Mouse (Mus musculus) hematopoietic stem cell, adult 5-6 weeks (primary cell): ENCODE measurements around the gene Olfr1097. TPM values are rescaled to one million over a fixed set of nuclear protein-coding genes. Genes with fewer than 3 reads are reported as not detected.

ENCODE experiments used
- ATAC-seq, 2 experiments: fragments of 125-278 bp in 1 of 2; replicated peaks in 1 of 2; 2 replicates each; pipeline ENCODE4 v1.8.0; 2016 to 2017; ENCODE audit warnings: inconsistent platforms in 2 of 2, mild to moderate bottlenecking in 2 of 2, moderate number of reproducible peaks in 2 of 2, low read depth in 1 of 2, moderate TSS enrichment in 1 of 2; ENCODE audit not compliant: low FRiP score in 2 of 2, poor library complexity in 2 of 2, severe bottlenecking in 2 of 2, insufficient read depth in 1 of 2, low TSS enrichment in 1 of 2
- total RNA-seq: library from RNA; stranded (forward); fragments of 172-1452, 232-1000 nt; gene quantifications from 2 replicates; pipeline ENCODE4 v1.2.3, GENCODE M21; 2017

Olfr1097 gene
- not detected in 2 replicates for total RNA-seq

DNA sequence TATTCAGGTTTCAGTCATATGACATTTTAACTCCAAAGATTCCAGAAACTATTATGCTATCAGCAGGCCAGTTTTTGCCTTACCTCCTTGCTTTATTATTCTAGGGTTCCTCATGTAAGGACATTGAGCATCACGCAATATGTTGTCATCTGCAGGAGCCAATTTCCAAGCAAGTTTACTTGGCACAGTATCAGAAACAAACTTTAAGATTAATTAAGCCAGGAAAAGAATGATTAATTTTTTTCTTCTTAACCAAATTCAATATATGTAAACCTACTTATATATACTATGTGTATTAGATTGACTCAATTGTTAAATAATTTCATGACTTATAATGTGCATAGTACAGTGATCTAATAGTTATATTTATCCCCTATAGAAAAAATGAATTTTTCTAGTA, at the start of gene Olfr1097:
Olfr1097 (minus strand) TSS at position 101 of the 400 bp plus-strand sequence.
- ATAC-seq = no peak

DNA sequence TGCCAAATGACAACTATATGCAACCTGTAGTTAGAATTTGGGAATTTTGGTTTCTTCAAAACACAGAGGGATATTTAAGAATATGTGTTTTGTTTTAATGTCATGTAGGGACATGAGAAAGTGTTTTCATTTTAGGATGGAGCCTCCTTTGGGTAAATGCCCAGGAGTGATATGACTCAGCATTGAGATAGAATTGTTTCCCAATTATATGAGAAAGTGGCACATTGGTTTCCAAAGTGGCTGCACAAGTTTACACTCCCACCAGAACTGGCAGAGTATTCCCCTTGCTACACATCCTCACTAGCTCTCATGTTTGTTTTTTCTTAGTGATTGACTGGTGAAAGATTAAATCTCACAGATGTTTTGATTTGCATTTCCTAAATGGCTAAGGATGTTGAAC, 34.5 kb upstream of the Olfr1097 start:
- ATAC-seq = no peak

DNA sequence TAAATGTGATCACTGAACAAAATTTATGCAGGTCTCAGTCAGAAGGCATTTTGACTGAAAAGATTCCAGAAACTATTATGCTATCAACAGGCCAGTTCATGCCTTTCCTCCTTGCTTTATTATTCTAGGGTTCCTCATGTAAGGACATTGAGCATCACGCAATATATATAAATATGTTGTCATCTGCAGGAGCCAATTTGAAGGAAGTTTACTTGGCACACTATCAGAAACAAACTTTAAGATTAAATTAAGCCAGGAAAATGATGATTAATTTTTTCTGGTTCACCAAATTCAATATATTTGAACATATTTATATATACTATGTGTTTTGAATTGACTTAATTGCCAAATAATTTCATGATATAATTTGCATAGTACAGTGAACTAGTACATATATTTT, 32.4 kb upstream of the Olfr1097 start, which contains the start of gene Olfr1098:
Olfr1098 (minus strand) TSS at position 101 of the 400 bp plus-strand sequence.
- no peak for ATAC-seq

- ATAC-seq = no peak
Observed at GRCm38 (mm10) chr2:86905647-86906046, 13.6 kb upstream of the Olfr1097 start.

- ATAC-seq = no peak
Observed at GRCm38 (mm10) chr2:86874702-86875101, 17.3 kb downstream of the Olfr1097 start, which contains the start of gene Gm13723. TSS of gene Gm13723 (minus strand) at chr2:86874802.

GRCm38 (mm10) chr2:86851596-86851995, 40.4 kb downstream of the Olfr1097 start, which contains the start of gene Olfr1095:
TSS of gene Olfr1095 (minus strand) at chr2:86851696.
- ATAC-seq = no peak

Other genes with a start within 250 kb of the Olfr1097 start
- not detected in 2 replicates for gene Olfr1085, start 230.2 kb downstream of the Olfr1097 start, total RNA-seq
- not detected in 2 replicates for gene Olfr1086, start 212.1 kb downstream of the Olfr1097 start, total RNA-seq
- gene Olfr1087, start 193.8 kb downstream of the Olfr1097 start, total RNA-seq = not detected in 2 replicates
- not detected in 2 replicates for gene Olfr1089, start 158.5 kb downstream of the Olfr1097 start, total RNA-seq
- not detected in 2 replicates for gene Olfr1090, start 133.2 kb downstream of the Olfr1097 start, total RNA-seq
- not detected in 2 replicates for gene Olfr1093, start 109.7 kb downstream of the Olfr1097 start, total RNA-seq
- gene Olfr141, start 82.2 kb downstream of the Olfr1097 start, total RNA-seq = not detected in 2 replicates
- gene Olfr1094, start 67.6 kb downstream of the Olfr1097 start, total RNA-seq = not detected in 2 replicates
- gene Olfr1095, start 40.5 kb downstream of the Olfr1097 start, total RNA-seq = not detected in 2 replicates
- not detected in 2 replicates for gene Gm13723, start 17.4 kb downstream of the Olfr1097 start, total RNA-seq
- not detected in 2 replicates for gene Olfr1098, start 32.3 kb upstream of the Olfr1097 start, total RNA-seq
- gene Olfr1099, start 68.5 kb upstream of the Olfr1097 start, total RNA-seq = not detected in 2 replicates
- gene Olfr1100, start 87.7 kb upstream of the Olfr1097 start, total RNA-seq = not detected in 2 replicates
- gene Olfr1101, start 99.0 kb upstream of the Olfr1097 start, total RNA-seq = not detected in 2 replicates
- not detected in 2 replicates for gene Olfr1102, start 106.2 kb upstream of the Olfr1097 start, total RNA-seq
- not detected in 2 replicates for gene Olfr1104, start 134.9 kb upstream of the Olfr1097 start, total RNA-seq
- not detected in 2 replicates for gene Olfr1105, start 144.3 kb upstream of the Olfr1097 start, total RNA-seq
- not detected in 2 replicates for gene Olfr1106, start 160.1 kb upstream of the Olfr1097 start, total RNA-seq
- not detected in 2 replicates for gene Olfr1107, start 183.6 kb upstream of the Olfr1097 start, total RNA-seq
- gene Olfr1109, start 203.8 kb upstream of the Olfr1097 start, total RNA-seq = not detected in 2 replicates
- gene Olfr259, start 222.4 kb upstream of the Olfr1097 start, total RNA-seq = not detected in 2 replicates
- gene Olfr1110, start 248.1 kb upstream of the Olfr1097 start, total RNA-seq = not detected in 2 replicates